In genomic region chr5:111509575-111510057, GRCm38 (mm10) we compare ENCODE assay signal across 7 mouse cellular contexts.
DNase-seq lines count a peak whose midpoint lies in the region; ATAC-seq lines count a peak whose summit lies in the region.

No protein-coding gene starts in this region.

- H3K4me1 ChIP-seq in hindbrain, embryonic 12.5 days = peaks cover 73% of the 10 kb centered on the region
- H3K4me1 ChIP-seq in limb, embryonic 15.5 days = peaks cover 42% of the 10 kb centered on the region

- 4% methylated on average over 9 of the region's 9 CpGs for WGBS in hindbrain, embryonic 12.5 days
- WGBS in limb, embryonic 15.5 days = 11% methylated on average over 9 of the region's 9 CpGs

- no peak for ATAC-seq in hindbrain, embryonic 12.5 days (ENCODE audit: low FRiP score)
- no peak for ATAC-seq in limb, embryonic 15.5 days (ENCODE audit: insufficient number of reproducible peaks, low FRiP score, low TSS enrichment, low read depth)
- ATAC-seq in neutrophil, adult 5-6 weeks (ENCODE audit: extremely low read depth, insufficient number of reproducible peaks, low FRiP score, poor library complexity, severe bottlenecking) = peak; percentile 21; the same call in 1 of the 2 replicates

- H3K27me3 ChIP-seq in hindbrain, embryonic 12.5 days = no peaks in the 10 kb centered on the region; the same call in 1 of the 2 replicates
- H3K27me3 ChIP-seq in limb, embryonic 15.5 days = peaks cover 15% of the 10 kb centered on the region; the same call in 1 of the 2 replicates

- H3K36me3 ChIP-seq in hindbrain, embryonic 12.5 days = no peaks in the 10 kb centered on the region
- H3K36me3 ChIP-seq in limb, embryonic 15.5 days = no peaks in the 10 kb centered on the region

- no peak overlapping the region for H3K9ac ChIP-seq in hindbrain, embryonic 12.5 days
- no peak overlapping the region for H3K9ac ChIP-seq in limb, embryonic 15.5 days

- peak; percentile 74 for DNase-seq in ES-CJ7 (ENCODE audit: low read depth, low spot score)
- peak; percentile 66 for DNase-seq in embryo, embryonic 10 days (ENCODE audit: low spot score)
- DNase-seq in left cerebral cortex, postnatal 14 days (ENCODE audit: low spot score in 2 of 2) = no peak
- DNase-seq in frontal cortex, postnatal 36 days (ENCODE audit: low spot score in 2 of 2) = no peak

- no peaks in the 10 kb centered on the region for H3K9me3 ChIP-seq in hindbrain, embryonic 12.5 days (replicated peaks)
- H3K9me3 ChIP-seq in limb, embryonic 15.5 days = no peaks in the 10 kb centered on the region

- intact Hi-C loops in left cerebral cortex, postnatal 14 days (cut with DNase I) = loop anchor here (5.0 kb wide), 1 partner anchor 82 kb away; no protein-coding TSS in a partner anchor

- peak overlapping the region; percentile 9; the same call in 1 of the 2 replicates for H3K4me3 ChIP-seq in hindbrain, embryonic 12.5 days
- H3K4me3 ChIP-seq in limb, embryonic 15.5 days = peak overlapping the region; percentile 29

- peak overlapping the region; percentile 67 for H3K27ac ChIP-seq in hindbrain, embryonic 12.5 days
- peak overlapping the region; percentile 47 for H3K27ac ChIP-seq in limb, embryonic 15.5 days

- peak overlapping the region; percentile 33 for H3K4me2 ChIP-seq in hindbrain, embryonic 12.5 days (replicated peaks)
- peak overlapping the region; percentile 48 for H3K4me2 ChIP-seq in limb, embryonic 15.5 days

Comparison
In these comparisons a context has a peak if more than half of its experiments do, and no peak if none do; other contexts are left out.
1. DNase-seq: peak in ES-CJ7 (single experiment) and embryo, embryonic 10 days (single experiment); none in left cerebral cortex, postnatal 14 days (0 of 2) and frontal cortex, postnatal 36 days (0 of 2).